Mouse (Mus musculus) thymus, adult 2 months (tissue): ENCODE results near the gene Gmfg. TPM values are rescaled to one million over a fixed set of nuclear protein-coding genes. Genes with fewer than 3 reads are reported as not detected.

Experiments
- DNase-seq: peaks from one replicate; pipeline ENCODE4 v3.0.0; 2021
- H3K27ac ChIP-seq: fragments of 200-500 bp; 2 replicates; pipeline ENCODE4 v1.5.1; 2012; ENCODE audit warnings: low read length, control low read depth; ENCODE audit not compliant: control insufficient read depth, insufficient read depth
- H3K27me3 ChIP-seq: fragments of 200-500 bp; 2 replicates; pipeline ENCODE4 v1.6.1; 2012; ENCODE audit warnings: mild to moderate bottlenecking, low read length, moderate library complexity, mixed read lengths; ENCODE audit not compliant: control insufficient read depth, insufficient read depth
- H3K36me3 ChIP-seq: fragments of 200-500 bp; 2 replicates; pipeline ENCODE4 v1.6.1; 2012; ENCODE audit warnings: mild to moderate bottlenecking, low read length, moderate library complexity; ENCODE audit not compliant: control insufficient read depth, insufficient read depth
- H3K4me1 ChIP-seq: fragments of 200-500 bp; replicated peaks from 2 replicates; pipeline ENCODE4 v1.6.1; 2012; ENCODE audit warnings: low read length; ENCODE audit not compliant: control insufficient read depth, insufficient read depth
- H3K4me3 ChIP-seq: fragments of 200-500 bp; 2 replicates; pipeline ENCODE4 v1.5.1; 2012; ENCODE audit warnings: mild to moderate bottlenecking, low read length, control low read depth, moderate library complexity; ENCODE audit not compliant: control insufficient read depth, insufficient read depth
- CTCF ChIP-seq: fragments of 200-500 bp; IDR thresholded peaks from 2 replicates; pipeline ENCODE4 v1.5.1; 2012; ENCODE audit warnings: mild to moderate bottlenecking, control low read depth, low read length, moderate library complexity, borderline replicate concordance; ENCODE audit not compliant: control insufficient read depth, poor library complexity, insufficient read depth; ENCODE audit errors: extremely low read depth
- POLR2A ChIP-seq: fragments of 200-500 bp; IDR thresholded peaks from 2 replicates; pipeline ENCODE4 v1.6.1; 2012; ENCODE audit warnings: mild to moderate bottlenecking, low read length, control low read depth, moderate library complexity; ENCODE audit not compliant: control insufficient read depth, poor library complexity, insufficient read depth; ENCODE audit errors: extremely low read depth
- WGBS: fragments of 180-500 bp; shearing (Covaris S2); methylation state at CpG from one replicate; pipeline ENCODE4 v1.1.7; 2018; 5-methylcytosine and 5-hydroxymethylcytosine counted together
- polyA plus RNA-seq: library from polyadenylated mRNA; depleted of rRNA; stranded (reverse); fragments of >200 nt; gene quantifications from 2 replicates; pipeline ENCODE4 v1.2.3, GENCODE M21; 2012

The Gmfg gene
- polyA plus RNA-seq, 1 experiment: 194 TPM

DNA sequence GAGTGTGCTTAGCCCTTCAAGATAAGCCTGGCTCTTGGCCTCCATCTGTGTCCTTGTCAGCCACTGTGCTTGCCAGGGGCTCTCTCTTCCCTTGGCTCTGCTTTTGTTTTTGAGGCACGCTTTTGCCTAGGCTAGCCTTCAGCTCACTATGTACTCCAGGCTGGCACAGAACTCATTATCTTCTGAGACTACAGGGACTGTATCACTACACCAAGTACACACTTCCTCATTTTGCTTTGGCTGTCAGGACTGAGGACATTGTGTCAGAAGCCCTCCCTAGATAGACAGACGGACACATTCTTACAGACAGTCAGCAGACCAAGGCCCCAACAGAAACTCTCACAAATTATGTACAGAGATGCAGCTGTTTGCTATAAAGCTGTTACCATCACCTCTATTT lies 25.5 kb downstream of the Gmfg start:
- Histone ChIP-seq H3K27ac (no peak overlapping the region), H3K4me3 (no peak overlapping the region), H3K4me1 (peaks cover 8% of the 10 kb centered on the region), H3K36me3 (no peaks in the 10 kb centered on the region), H3K27me3 (no peaks in the 10 kb centered on the region)
- WGBS: 95% methylated on average over 2 of the region's 2 CpGs
- TF ChIP-seq POLR2A (no peak), CTCF (no peak)
- DNase-seq: no peak

GRCm38 (mm10) chr7:28464416-28465212 lies 27.4 kb downstream of the Gmfg start:
- no peak overlapping the region for H3K4me3 ChIP-seq
- no peak overlapping the region for H3K27ac ChIP-seq
- no peaks in the 10 kb centered on the region for H3K27me3 ChIP-seq
- peaks cover 8% of the 10 kb centered on the region for H3K4me1 ChIP-seq
- TF ChIP-seq CTCF: no peak
- TF ChIP-seq POLR2A: no peak
- 66% methylated on average over 10 of the region's 10 CpGs for WGBS
- DNase-seq: no peak
- H3K36me3 ChIP-seq: no peaks in the 10 kb centered on the region

GRCm38 (mm10) chr7:28466721-28467212 lies 29.5 kb downstream of the Gmfg start:
- H3K36me3 ChIP-seq: no peaks in the 10 kb centered on the region
- H3K4me1 ChIP-seq: peaks cover 8% of the 10 kb centered on the region
- no peak for DNase-seq
- TF ChIP-seq CTCF: no peak
- TF ChIP-seq POLR2A: no peak
- H3K27ac ChIP-seq: no peak overlapping the region
- H3K4me3 ChIP-seq: no peak overlapping the region
- H3K27me3 ChIP-seq: no peaks in the 10 kb centered on the region
- 91% methylated on average over 40 of the region's 40 CpGs for WGBS

- H3K27ac ChIP-seq: no peak overlapping the region
- peaks cover 8% of the 10 kb centered on the region for H3K4me1 ChIP-seq
- WGBS: 17% methylated on average over 63 of the region's 63 CpGs
- no peaks in the 10 kb centered on the region for H3K27me3 ChIP-seq
- DNase-seq: no peak
- TF ChIP-seq POLR2A: no peak
- no peak for TF ChIP-seq CTCF
- H3K36me3 ChIP-seq: no peaks in the 10 kb centered on the region
- peak overlapping the region; percentile 34 for H3K4me3 ChIP-seq
Measured at GRCm38 (mm10) chr7:28467213-28467751, 30.0 kb downstream of the Gmfg start.

DNA sequence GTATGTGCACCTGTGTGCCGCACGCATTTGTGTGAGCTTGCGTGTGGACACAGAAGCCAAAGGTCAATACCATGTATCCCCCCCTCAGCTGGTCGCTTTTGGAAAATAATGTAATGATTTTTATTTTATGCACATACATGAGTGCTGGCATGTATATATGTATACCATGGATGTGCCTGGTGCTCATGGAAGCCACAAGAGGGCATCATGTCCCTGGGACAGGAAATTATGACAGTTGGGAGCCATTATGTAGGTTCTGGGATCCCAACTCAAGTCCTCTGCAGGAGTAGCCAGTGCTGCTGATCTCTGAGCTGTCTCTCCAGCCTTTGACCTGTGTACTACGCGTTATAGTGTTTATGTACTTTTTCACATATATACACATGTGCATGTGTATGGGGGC lies 38.9 kb downstream of the Gmfg start:
- Histone ChIP-seq H3K4me3 (no peak overlapping the region), H3K27me3 (no peaks in the 10 kb centered on the region), H3K27ac (no peak overlapping the region), H3K36me3 (no peaks in the 10 kb centered on the region), H3K4me1 (no peaks in the 10 kb centered on the region)
- WGBS: 97% methylated on average over 6 of the region's 6 CpGs
- TF ChIP-seq CTCF (no peak), POLR2A (no peak)
- no peak for DNase-seq

- H3K27ac ChIP-seq: no peak overlapping the region
- no peaks in the 10 kb centered on the region for H3K36me3 ChIP-seq
- H3K4me3 ChIP-seq: no peak overlapping the region
- no peaks in the 10 kb centered on the region for H3K27me3 ChIP-seq
- TF ChIP-seq POLR2A (no peak), CTCF (no peak)
- DNase-seq: no peak
- H3K4me1 ChIP-seq: no peaks in the 10 kb centered on the region
- 99% methylated on average over 5 of the region's 5 CpGs for WGBS
Measured at GRCm38 (mm10) chr7:28477363-28477762, 40.1 kb downstream of the Gmfg start.
